Mouse (Mus musculus) megakaryocyte, embryonic 14.5 days (primary cell): Measurements from ENCODE around the gene Smug1. TPM values are rescaled to one million over a fixed set of nuclear protein-coding genes. Genes with fewer than 3 reads are reported as not detected.

Source experiments
- H3K27me3 ChIP-seq: replicated peaks from 2 replicates; pipeline ENCODE3; 2012; ENCODE audit warnings: inconsistent platforms
- H3K36me3 ChIP-seq: replicated peaks from 2 replicates; pipeline ENCODE3; 2012; ENCODE audit warnings: low read length, inconsistent platforms, mixed read lengths
- H3K4me1 ChIP-seq: 2 replicates; pipeline ENCODE4 v1.6.1; 2012; ENCODE audit warnings: inconsistent platforms
- H3K4me3 ChIP-seq: replicated peaks from 2 replicates; pipeline ENCODE3; 2012; ENCODE audit warnings: moderate library complexity, mild to moderate bottlenecking, inconsistent platforms
- H3K9me3 ChIP-seq: 2 replicates; pipeline ENCODE4 v1.6.1; 2012; ENCODE audit warnings: inconsistent platforms
- FLI1 ChIP-seq: IDR thresholded peaks from 2 replicates; pipeline ENCODE4 v1.6.1; 2012; ENCODE audit warnings: low read length, inconsistent platforms, mixed read lengths
- GATA1 ChIP-seq: IDR thresholded peaks from 3 replicates; pipeline ENCODE4 v1.6.1; 2012; ENCODE audit warnings: mixed read lengths, low read length, inconsistent platforms, borderline replicate concordance
- polyA plus RNA-seq: library from polyadenylated mRNA; stranded (reverse); fragments of >175 nt; gene quantifications from 2 replicates; pipeline ENCODE4 v1.2.3, GENCODE M21; 2012; ENCODE audit warnings: low replicate concordance; ENCODE audit not compliant: insufficient read depth

Smug1 gene
- polyA plus RNA-seq, 1 experiment, result 2.1 TPM

- H3K27me3 ChIP-seq, result peaks cover 54% of the 10 kb centered on the region
- H3K4me3 ChIP-seq, result no peak overlapping the region
- TF ChIP-seq GATA1, result no peak
- TF ChIP-seq FLI1, result no peak
- H3K9me3 ChIP-seq, result peaks cover 5% of the 10 kb centered on the region
- peaks cover 79% of the 10 kb centered on the region for H3K4me1 ChIP-seq
- peaks cover 2% of the 10 kb centered on the region for H3K36me3 ChIP-seq
These were observed 968 bp downstream of the Smug1 start for GRCm38 (mm10) chr15:103165924-103166323.

GRCm38 (mm10) chr15:103165379-103165778 is 1.5 kb downstream of the Smug1 start:
- peak overlapping the region; percentile 84 for H3K4me3 ChIP-seq
- H3K27me3 ChIP-seq, result peaks cover 49% of the 10 kb centered on the region
- H3K36me3 ChIP-seq, result peaks cover 8% of the 10 kb centered on the region
- TF ChIP-seq GATA1 (no peak), FLI1 (no peak)
- peaks cover 5% of the 10 kb centered on the region for H3K9me3 ChIP-seq
- peaks cover 79% of the 10 kb centered on the region for H3K4me1 ChIP-seq

GRCm38 (mm10) chr15:103163182-103163919 is 3.5 kb downstream of the Smug1 start:
- Histone ChIP-seq H3K4me1 (peaks cover 67% of the 10 kb centered on the region), H3K27me3 (peaks cover 29% of the 10 kb centered on the region), H3K4me3 (peak overlapping the region; percentile 94), H3K9me3 (no peaks in the 10 kb centered on the region), H3K36me3 (peaks cover 23% of the 10 kb centered on the region)
- peak; percentile 70; the same call in 1 of the 2 replicates for TF ChIP-seq FLI1
- TF ChIP-seq GATA1, result no peak

GRCm38 (mm10) chr15:103157585-103157984 is 9.3 kb downstream of the Smug1 start:
- Histone ChIP-seq H3K9me3 (no peaks in the 10 kb centered on the region), H3K36me3 (peaks cover 66% of the 10 kb centered on the region), H3K4me1 (peaks cover 80% of the 10 kb centered on the region), H3K4me3 (no peak overlapping the region), H3K27me3 (no peaks in the 10 kb centered on the region)
- no peak for TF ChIP-seq FLI1
- no peak for TF ChIP-seq GATA1

- no peak for TF ChIP-seq FLI1
- TF ChIP-seq GATA1, result no peak
- H3K4me3 ChIP-seq, result no peak overlapping the region
- H3K9me3 ChIP-seq, result no peaks in the 10 kb centered on the region
- H3K4me1 ChIP-seq, result peaks cover 80% of the 10 kb centered on the region
- H3K36me3 ChIP-seq, result peaks cover 66% of the 10 kb centered on the region
- H3K27me3 ChIP-seq, result no peaks in the 10 kb centered on the region
These were observed 10.0 kb downstream of the Smug1 start for GRCm38 (mm10) chr15:103156890-103157289.

GRCm38 (mm10) chr15:103155366-103156321 is 11.2 kb downstream of the Smug1 start:
- peaks cover 61% of the 10 kb centered on the region for H3K36me3 ChIP-seq
- TF ChIP-seq GATA1 (no peak), FLI1 (no peak)
- H3K9me3 ChIP-seq, result no peaks in the 10 kb centered on the region
- no peaks in the 10 kb centered on the region for H3K27me3 ChIP-seq
- H3K4me1 ChIP-seq, result peaks cover 69% of the 10 kb centered on the region
- peak overlapping the region; percentile 51 for H3K4me3 ChIP-seq

- peak overlapping the region; percentile 76 for H3K4me3 ChIP-seq
- peaks cover 11% of the 10 kb centered on the region for H3K27me3 ChIP-seq
- peaks cover 41% of the 10 kb centered on the region for H3K36me3 ChIP-seq
- peaks cover 67% of the 10 kb centered on the region for H3K4me1 ChIP-seq
- TF ChIP-seq GATA1, result no peak
- no peaks in the 10 kb centered on the region for H3K9me3 ChIP-seq
These were observed 13.8 kb downstream of the Smug1 start for GRCm38 (mm10) chr15:103152890-103153610.

GRCm38 (mm10) chr15:103152371-103152770 is 14.5 kb downstream of the Smug1 start:
- Histone ChIP-seq H3K36me3 (peaks cover 34% of the 10 kb centered on the region), H3K27me3 (peaks cover 17% of the 10 kb centered on the region), H3K4me1 (peaks cover 69% of the 10 kb centered on the region), H3K9me3 (no peaks in the 10 kb centered on the region), H3K4me3 (peak overlapping the region; percentile 54)
- TF ChIP-seq FLI1, result no peak
- no peak for TF ChIP-seq GATA1

GRCm38 (mm10) chr15:103147779-103148178 is 19.1 kb downstream of the Smug1 start:
- peaks cover 63% of the 10 kb centered on the region for H3K27me3 ChIP-seq
- TF ChIP-seq FLI1 (no peak), GATA1 (no peak)

GRCm38 (mm10) chr15:103147422-103147690 is 19.5 kb downstream of the Smug1 start:
- no peaks in the 10 kb centered on the region for H3K36me3 ChIP-seq
- peaks cover 45% of the 10 kb centered on the region for H3K4me1 ChIP-seq
- peaks cover 65% of the 10 kb centered on the region for H3K27me3 ChIP-seq
- H3K4me3 ChIP-seq, result peak overlapping the region; percentile 87
- no peak for TF ChIP-seq GATA1
- no peak for TF ChIP-seq FLI1
- no peaks in the 10 kb centered on the region for H3K9me3 ChIP-seq

More at GRCm38 (mm10) chr15:103147779-103148178, 19.1 kb downstream of the Smug1 start:
- Histone ChIP-seq H3K9me3 (no peaks in the 10 kb centered on the region), H3K4me3 (peak overlapping the region; percentile 18), H3K4me1 (peaks cover 49% of the 10 kb centered on the region), H3K36me3 (no peaks in the 10 kb centered on the region)
